Mouse (Mus musculus) left cerebral cortex, adult 8-10 months (tissue): Measurements from ENCODE around the gene Gm20843. TPM values are rescaled to one million over a fixed set of nuclear protein-coding genes. Genes with fewer than 3 reads are reported as not detected.
"Not testable (repeated sequence)": the region's sequence is repeated elsewhere in the genome, so short reads cannot be mapped to it uniquely, and the experiment has no call there.

Experiments
- DNase-seq, 2 experiments: peaks; one replicate each; pipeline ENCODE4 v3.0.0; 2022; ENCODE audit warnings: low spot score in 2 of 2
- total RNA-seq, 4 experiments: library from RNA; stranded (reverse); gene quantifications; 2 replicates each; pipeline ENCODE4 v1.2.4; 2022

Gm20843 gene
- total RNA-seq: not detected

GRCm38 (mm10) chrY:72247018-72247417 lies at the start of gene Gm20843:
Gm20843 (minus strand) TSS chrY:72247118.
- DNase-seq: not testable (repeated sequence)
